Mouse (Mus musculus) megakaryocyte, embryonic 14.5 days (primary cell): ENCODE measurements around the gene Slc35e4.
"Not testable (repeated sequence)": the region's sequence is repeated elsewhere in the genome, so short reads cannot be mapped to it uniquely, and the experiment has no call there.

Source experiments
- FLI1 ChIP-seq: IDR thresholded peaks from 2 replicates; pipeline ENCODE4 v1.6.1; 2012; ENCODE audit warnings: low read length, inconsistent platforms, mixed read lengths
- GATA1 ChIP-seq: IDR thresholded peaks from 3 replicates; pipeline ENCODE4 v1.6.1; 2012; ENCODE audit warnings: mixed read lengths, low read length, inconsistent platforms, borderline replicate concordance

GRCm38 (mm10) chr11:3911440-3911839 is 3.0 kb downstream of the Slc35e4 start:
- not testable (repeated sequence) for TF ChIP-seq GATA1, FLI1
